Mouse (Mus musculus): ENCODE results near the gene Myo1e. TPM values are rescaled to one million over a fixed set of nuclear protein-coding genes. Genes with fewer than 3 reads are reported as not detected.

The Myo1e gene
- polyA plus RNA-seq, 1 experiment from 2014 or later: 27.5 TPM

DNA sequence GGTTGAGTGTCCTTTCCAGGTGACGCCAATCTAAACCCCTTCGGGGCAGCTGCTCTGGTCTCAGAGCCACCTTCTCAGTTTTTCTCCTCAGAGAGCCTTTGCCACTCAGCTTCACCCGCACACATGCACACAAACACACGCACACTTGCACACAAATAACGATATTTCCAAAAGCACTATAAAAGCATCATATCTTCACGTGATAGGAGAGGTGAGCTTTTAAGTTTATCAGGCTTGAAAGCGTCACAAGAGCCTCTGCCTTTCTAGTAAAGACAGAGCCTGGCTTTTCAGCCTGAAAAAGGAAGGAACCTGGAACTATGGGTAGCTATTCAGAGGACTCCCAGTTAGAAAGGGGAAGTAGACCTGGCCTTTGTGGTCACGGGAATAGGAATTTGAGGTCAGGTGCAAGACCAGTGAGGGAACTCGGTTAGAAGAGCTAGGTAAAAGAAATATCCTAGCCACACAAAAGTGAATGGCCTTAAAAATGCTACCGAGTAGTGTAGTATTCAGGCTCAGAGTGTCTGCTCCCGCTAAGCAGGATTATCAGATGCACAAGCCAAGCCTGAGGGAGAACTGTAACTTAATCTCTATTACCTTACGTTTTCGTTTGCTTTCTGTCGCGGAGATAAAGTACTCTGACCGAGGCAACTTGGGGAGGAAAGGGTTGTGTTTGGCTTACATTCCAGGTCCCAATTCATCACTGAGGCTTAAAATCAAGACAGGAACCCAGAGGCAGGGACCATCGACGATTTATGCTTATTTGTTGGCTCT is 178.0 kb downstream of the Myo1e start:
- H3K9me3 ChIP-seq: no peaks in the 10 kb centered on the region
- 82% methylated on average over 18 of the region's 18 CpGs for WGBS
- H3K4me1 ChIP-seq: peaks cover 8% of the 10 kb centered on the region; the same call in 1 of the 2 replicates
- H3K27me3 ChIP-seq: no peaks in the 10 kb centered on the region
- no peak overlapping the region for H3K9ac ChIP-seq
- H3K4me2 ChIP-seq: no peak overlapping the region
- H3K36me3 ChIP-seq: peaks cover 40% of the 10 kb centered on the region
- no peak overlapping the region for H3K4me3 ChIP-seq
- no peak for ATAC-seq (ENCODE audit: insufficient number of reproducible peaks, low FRiP score, low TSS enrichment, low read depth)
- H3K27ac ChIP-seq: no peak overlapping the region

DNA sequence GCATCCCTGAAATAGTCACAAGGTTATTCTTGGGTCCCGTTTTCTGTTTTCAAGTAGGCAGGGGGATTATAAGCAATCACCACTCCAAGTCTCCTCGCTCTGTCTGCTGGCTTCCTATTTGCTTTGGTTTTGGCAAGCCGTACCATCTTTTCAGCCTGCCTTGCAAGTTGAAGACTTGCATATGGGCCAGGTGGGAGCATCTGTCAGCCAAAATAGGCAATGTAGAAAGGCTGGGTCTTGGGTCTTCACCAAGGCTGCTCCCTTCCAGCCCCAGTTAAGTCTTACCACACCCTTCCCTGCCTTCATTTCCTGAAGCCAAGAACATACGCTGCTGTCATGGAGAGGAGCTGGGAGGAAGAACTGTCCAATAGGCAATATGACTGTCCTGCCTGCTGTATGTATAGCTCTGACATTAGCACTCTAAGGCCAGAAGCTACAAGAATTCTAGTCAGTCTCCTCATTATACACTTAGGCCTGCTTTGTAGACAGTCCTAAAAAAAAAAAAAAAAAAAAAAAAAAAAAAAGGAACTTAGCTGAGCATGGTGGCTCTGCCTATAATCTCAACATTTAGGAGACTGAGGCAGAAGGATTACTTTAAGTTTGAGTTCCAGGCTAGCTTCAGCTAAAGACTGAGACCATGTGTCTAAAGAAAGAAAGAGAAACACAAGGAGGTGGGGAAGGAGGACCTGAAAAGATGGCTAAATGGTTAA is 180.4 kb downstream of the Myo1e start:
- 76% methylated on average over 4 of the region's 4 CpGs for WGBS
- no peak for ATAC-seq (ENCODE audit: insufficient number of reproducible peaks, low FRiP score, low TSS enrichment, low read depth)
- no peak overlapping the region for H3K4me3 ChIP-seq

DNA sequence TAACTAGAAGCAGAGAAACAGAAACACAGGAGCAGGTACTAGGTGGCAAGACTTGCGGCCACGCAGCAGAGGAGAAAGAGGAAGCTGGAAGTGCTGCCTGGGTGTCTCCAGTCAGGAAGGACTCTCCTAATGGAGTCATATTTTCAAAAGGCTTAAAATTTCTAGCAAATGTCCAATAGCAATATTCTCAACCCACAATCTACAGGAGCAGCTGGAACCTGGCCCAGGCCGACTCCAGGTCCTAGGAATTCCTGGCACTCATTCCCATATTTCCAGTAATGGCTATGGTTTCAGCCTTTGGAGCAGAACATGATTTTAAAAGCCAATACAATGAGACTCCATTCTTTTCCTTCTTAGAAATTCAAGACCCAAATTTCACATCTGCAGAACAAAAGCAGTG is 182.4 kb downstream of the Myo1e start:
- Histone ChIP-seq H3K27me3 (no peaks in the 10 kb centered on the region), H3K9me3 (no peaks in the 10 kb centered on the region), H3K4me2 (no peak overlapping the region), H3K27ac (peak overlapping the region; percentile 63; the same call in 1 of the 2 replicates), H3K36me3 (peaks cover 27% of the 10 kb centered on the region), H3K9ac (no peak overlapping the region), H3K4me1 (peaks cover 15% of the 10 kb centered on the region), H3K4me3 (no peak overlapping the region)
- ATAC-seq (ENCODE audit: insufficient number of reproducible peaks, low FRiP score, low TSS enrichment, low read depth): peak; percentile 65; the same call in 1 of the 2 replicates
- 46% methylated on average over 3 of the region's 3 CpGs for WGBS

More for the DNA sequence above, 180.4 kb downstream of the Myo1e start:
- no peak overlapping the region for H3K9ac ChIP-seq
- H3K27ac ChIP-seq: no peak overlapping the region
- H3K9me3 ChIP-seq: no peaks in the 10 kb centered on the region
- H3K4me2 ChIP-seq: no peak overlapping the region
- H3K4me1 ChIP-seq: peaks cover 13% of the 10 kb centered on the region
- H3K27me3 ChIP-seq: no peaks in the 10 kb centered on the region
- peaks cover 30% of the 10 kb centered on the region for H3K36me3 ChIP-seq

DNA sequence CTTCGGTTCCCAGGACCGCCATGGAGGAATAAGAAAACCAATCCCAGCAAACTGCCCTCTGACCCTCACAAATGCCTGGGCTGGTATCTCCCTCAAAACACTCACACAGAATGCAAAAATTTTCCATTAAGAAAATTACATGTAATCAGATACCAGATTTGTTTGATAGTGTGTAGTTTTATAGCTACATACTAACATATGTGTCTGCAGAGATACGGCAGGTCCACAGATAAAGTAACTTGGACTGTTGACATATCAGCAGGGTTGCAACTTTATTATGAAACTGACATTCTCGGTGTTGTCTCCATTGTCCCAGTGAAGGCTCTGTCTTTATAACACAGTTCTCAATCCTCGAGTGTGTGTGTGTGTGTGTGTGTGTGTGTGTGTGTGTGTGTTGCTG is 183.9 kb downstream of the Myo1e start:
- Histone ChIP-seq H3K27ac (no peak overlapping the region), H3K9ac (no peak overlapping the region), H3K4me3 (no peak overlapping the region), H3K4me1 (peaks cover 15% of the 10 kb centered on the region), H3K4me2 (no peak overlapping the region), H3K9me3 (no peaks in the 10 kb centered on the region), H3K27me3 (no peaks in the 10 kb centered on the region), H3K36me3 (peaks cover 25% of the 10 kb centered on the region)
- no peak for ATAC-seq (ENCODE audit: insufficient number of reproducible peaks, low FRiP score, low TSS enrichment, low read depth)
- WGBS: 95% methylated on average over 5 of the region's 5 CpGs

DNA sequence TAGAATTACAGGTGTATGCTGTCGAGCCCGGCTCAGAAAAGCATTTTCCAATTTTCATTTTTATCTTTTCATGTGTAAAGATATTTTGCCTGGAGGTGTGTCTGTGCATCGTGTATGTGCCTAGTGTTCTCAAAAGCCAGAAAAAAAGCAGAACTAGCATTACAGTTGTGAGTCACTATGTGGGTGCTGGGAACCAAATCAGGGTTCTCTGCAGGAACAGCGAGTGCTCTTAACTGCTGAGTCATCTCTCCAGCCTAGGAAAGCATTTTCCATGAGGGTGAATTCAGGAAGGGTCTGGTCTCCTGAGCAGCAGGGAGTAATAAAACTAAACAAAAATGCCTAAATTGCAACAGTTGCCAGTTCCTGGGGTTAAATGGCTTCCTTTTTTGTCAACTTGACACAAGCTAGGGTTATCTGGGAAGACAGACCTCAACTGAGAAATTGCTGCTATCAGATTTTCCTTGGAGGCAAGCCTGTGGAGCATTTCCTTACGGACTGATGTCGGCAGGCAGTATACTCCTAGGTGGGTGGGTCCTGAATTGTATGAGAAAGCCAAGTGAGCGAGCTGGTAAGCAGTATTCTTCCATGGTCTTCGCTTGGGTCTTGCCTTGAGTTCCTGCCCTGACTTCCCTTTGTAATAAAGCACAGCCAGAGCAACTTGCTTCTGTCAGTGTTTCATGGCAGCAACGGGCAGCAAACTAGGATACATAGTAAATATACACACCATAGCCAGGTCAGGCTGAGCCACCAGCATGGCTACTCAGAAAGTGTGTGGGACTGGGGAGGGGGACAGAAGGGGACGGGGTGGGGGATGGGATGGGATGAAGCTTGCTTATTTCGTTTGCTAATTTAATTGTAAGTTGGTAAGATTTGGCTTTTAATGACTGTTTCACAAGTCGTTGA is 184.8 kb downstream of the Myo1e start:
- 56% methylated on average over 12 of the region's 12 CpGs for WGBS
- ATAC-seq (ENCODE audit: insufficient number of reproducible peaks, low FRiP score, low TSS enrichment, low read depth): no peak

DNA sequence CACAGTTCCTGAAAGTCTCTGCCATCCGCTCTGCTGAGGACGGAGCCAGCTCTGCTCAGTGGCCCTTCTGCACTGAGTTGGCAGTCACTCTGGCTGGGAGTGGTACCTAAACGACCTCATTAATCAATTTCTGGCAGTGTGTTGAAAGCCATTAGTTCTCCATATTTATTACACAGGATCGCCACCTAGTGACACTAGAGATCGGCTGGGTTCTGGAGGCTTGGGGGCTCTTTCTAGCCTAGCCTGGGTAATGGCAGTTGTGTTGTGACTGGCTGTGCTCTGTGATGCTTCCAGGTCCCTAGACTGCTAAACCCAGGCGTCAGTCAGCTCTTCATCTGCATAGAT is 185.4 kb downstream of the Myo1e start:
- no peak overlapping the region for H3K27ac ChIP-seq
- no peaks in the 10 kb centered on the region for H3K9me3 ChIP-seq
- WGBS: 12% methylated on average over 6 of the region's 6 CpGs
- no peaks in the 10 kb centered on the region for H3K27me3 ChIP-seq
- ATAC-seq (ENCODE audit: insufficient number of reproducible peaks, low FRiP score, low TSS enrichment, low read depth): no peak
- H3K4me1 ChIP-seq: peaks cover 11% of the 10 kb centered on the region
- H3K4me2 ChIP-seq: no peak overlapping the region
- no peak overlapping the region for H3K9ac ChIP-seq
- H3K4me3 ChIP-seq: no peak overlapping the region
- peaks cover 24% of the 10 kb centered on the region for H3K36me3 ChIP-seq

More for the DNA sequence above, 184.8 kb downstream of the Myo1e start:
- H3K4me3 ChIP-seq: no peak overlapping the region
- H3K9ac ChIP-seq: no peak overlapping the region
- peaks cover 24% of the 10 kb centered on the region for H3K36me3 ChIP-seq
- H3K4me1 ChIP-seq: peaks cover 11% of the 10 kb centered on the region
- no peaks in the 10 kb centered on the region for H3K9me3 ChIP-seq
- H3K4me2 ChIP-seq: no peak overlapping the region
- H3K27me3 ChIP-seq: no peaks in the 10 kb centered on the region
- no peak overlapping the region for H3K27ac ChIP-seq

DNA sequence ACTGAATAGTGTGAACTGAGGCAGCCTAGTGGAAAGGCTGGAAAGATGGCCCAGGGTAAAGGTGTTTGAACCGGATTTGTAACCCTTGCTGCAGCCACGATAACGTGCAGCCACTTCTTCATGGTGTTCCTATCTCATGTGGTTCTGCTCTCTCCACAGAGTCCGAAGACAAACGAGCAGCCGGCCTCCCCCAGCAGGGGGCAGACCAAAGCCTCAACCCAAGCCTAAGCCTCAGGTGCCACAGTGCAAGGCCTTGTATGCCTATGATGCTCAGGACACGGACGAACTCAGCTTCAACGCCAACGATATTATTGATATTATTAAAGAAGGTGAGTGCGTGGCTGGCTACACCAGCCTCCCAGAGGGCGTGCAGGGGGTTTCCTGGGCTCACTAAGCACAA is 188.5 kb downstream of the Myo1e start:
- Histone ChIP-seq H3K9ac (no peak overlapping the region), H3K27ac (no peak overlapping the region), H3K4me3 (no peak overlapping the region), H3K27me3 (no peaks in the 10 kb centered on the region), H3K9me3 (no peaks in the 10 kb centered on the region), H3K4me2 (no peak overlapping the region), H3K36me3 (peaks cover 46% of the 10 kb centered on the region), H3K4me1 (peaks cover 8% of the 10 kb centered on the region)
- 87% methylated on average over 12 of the region's 12 CpGs for WGBS
- no peak for ATAC-seq (ENCODE audit: insufficient number of reproducible peaks, low FRiP score, low TSS enrichment, low read depth)

DNA sequence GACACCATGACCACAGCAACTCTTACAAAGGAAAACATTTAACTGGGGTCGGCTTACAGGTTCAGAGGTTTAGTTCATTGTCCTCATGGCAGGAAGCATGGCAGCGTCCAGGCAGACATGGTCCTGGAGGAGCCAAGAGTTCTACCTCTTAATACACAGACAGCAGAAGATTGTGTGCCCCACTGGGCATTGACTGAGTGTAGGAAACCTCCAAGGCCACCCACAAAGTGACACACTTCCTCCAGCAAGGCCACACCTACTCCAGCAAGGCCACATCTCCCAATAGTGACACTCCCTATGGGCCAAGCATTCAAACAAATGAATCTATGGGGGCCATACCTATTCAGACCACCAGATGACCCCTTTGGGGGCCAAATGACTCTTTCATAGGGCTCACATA is 188.9 kb downstream of the Myo1e start:
- no peak overlapping the region for H3K4me3 ChIP-seq
- H3K4me1 ChIP-seq: peaks cover 8% of the 10 kb centered on the region
- no peak overlapping the region for H3K9ac ChIP-seq
- no peak overlapping the region for H3K4me2 ChIP-seq
- WGBS: 82% methylated on average over 2 of the region's 2 CpGs
- no peak for ATAC-seq (ENCODE audit: insufficient number of reproducible peaks, low FRiP score, low TSS enrichment, low read depth)
- peaks cover 48% of the 10 kb centered on the region for H3K36me3 ChIP-seq
- no peaks in the 10 kb centered on the region for H3K27me3 ChIP-seq
- no peaks in the 10 kb centered on the region for H3K9me3 ChIP-seq
- H3K27ac ChIP-seq: no peak overlapping the region

DNA sequence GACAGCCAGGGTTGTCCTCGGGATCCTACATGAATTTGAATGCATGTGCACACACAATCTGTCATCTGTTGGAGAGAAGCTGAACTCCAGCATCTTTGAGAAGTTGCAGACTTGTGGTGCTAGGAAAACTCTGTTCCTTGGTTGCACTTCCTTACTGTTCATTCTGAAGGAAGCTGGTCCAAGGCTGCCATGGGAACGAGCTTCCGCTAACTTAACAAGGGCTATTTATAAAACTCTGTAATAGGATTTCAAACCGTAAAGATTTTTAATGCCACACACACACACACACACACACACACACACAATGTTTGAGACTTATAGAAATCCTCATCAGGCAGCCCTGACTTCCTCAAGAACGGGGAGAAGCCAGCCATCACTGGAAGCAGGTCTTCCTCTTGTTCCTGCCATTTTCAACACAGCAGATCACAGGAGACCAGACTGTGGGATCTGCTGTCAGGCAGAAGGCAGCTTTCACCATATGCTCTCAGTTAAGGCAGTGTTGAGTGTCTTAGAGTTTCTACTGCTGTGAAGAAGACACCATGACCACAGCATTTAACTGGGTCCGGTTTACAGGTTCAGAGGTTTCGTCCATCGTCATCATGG is 194.9 kb downstream of the Myo1e start:
- Histone ChIP-seq H3K9me3 (no peaks in the 10 kb centered on the region), H3K27me3 (no peaks in the 10 kb centered on the region), H3K4me3 (no peak overlapping the region), H3K4me2 (no peak overlapping the region), H3K36me3 (peaks cover 28% of the 10 kb centered on the region), H3K27ac (no peak overlapping the region), H3K9ac (no peak overlapping the region), H3K4me1 (no peaks in the 10 kb centered on the region)
- no peak for ATAC-seq (ENCODE audit: insufficient number of reproducible peaks, low FRiP score, low TSS enrichment, low read depth)
- whole genome bisulfite sequencing: 81% methylated on average over 8 of the region's 8 CpGs

DNA sequence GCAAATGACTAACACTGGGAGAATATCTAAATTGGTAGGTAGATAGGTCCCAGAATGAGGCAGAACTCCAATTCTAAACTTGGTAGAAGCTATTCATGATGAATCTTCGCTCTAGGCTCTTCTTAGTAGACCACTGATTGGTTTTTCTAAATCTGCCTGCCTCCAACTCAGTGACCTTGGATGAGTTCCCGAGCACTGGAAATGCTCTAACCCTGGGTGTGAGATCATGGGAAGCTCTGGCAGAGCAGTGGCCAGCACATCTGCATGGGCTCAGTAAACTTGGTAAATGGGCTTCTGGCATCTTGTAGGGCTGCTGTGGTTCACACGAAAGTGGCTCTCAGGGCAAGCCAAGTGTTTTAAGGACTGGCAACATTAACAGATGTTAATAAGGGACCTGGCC is 199.4 kb downstream of the Myo1e start:
- Histone ChIP-seq H3K4me3 (no peak overlapping the region), H3K9me3 (no peaks in the 10 kb centered on the region), H3K27ac (no peak overlapping the region), H3K4me2 (no peak overlapping the region), H3K36me3 (peaks cover 48% of the 10 kb centered on the region), H3K9ac (no peak overlapping the region), H3K4me1 (no peaks in the 10 kb centered on the region), H3K27me3 (no peaks in the 10 kb centered on the region)
- 93% methylated on average over 3 of the region's 3 CpGs for WGBS
- ATAC-seq (ENCODE audit: insufficient number of reproducible peaks, low FRiP score, low TSS enrichment, low read depth): no peak

DNA sequence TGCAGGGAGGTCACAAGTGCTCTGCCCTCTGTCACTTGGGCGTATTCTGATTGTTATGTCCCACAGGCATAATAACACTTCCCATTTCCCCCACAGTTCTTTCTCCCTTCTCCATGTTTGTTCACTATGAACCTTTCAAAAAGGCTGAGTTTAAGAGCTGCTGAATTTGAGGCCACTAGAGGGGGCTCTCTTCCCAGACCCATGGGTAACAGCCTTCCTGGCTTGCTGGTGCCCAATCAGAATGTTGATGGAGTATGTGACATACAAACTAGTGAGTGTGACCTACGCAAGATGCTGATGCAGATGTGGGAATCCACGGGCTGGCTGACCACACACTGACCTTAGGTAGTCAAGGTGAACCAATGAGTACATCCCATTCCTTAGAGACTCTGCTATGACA is 201.6 kb downstream of the Myo1e start:
- Histone ChIP-seq H3K27ac (no peak overlapping the region), H3K4me1 (no peaks in the 10 kb centered on the region), H3K27me3 (no peaks in the 10 kb centered on the region), H3K4me2 (no peak overlapping the region), H3K36me3 (peaks cover 68% of the 10 kb centered on the region), H3K4me3 (no peak overlapping the region), H3K9ac (no peak overlapping the region), H3K9me3 (no peaks in the 10 kb centered on the region)
- WGBS: 93% methylated on average over 3 of the region's 3 CpGs
- ATAC-seq (ENCODE audit: insufficient number of reproducible peaks, low FRiP score, low TSS enrichment, low read depth): no peak

Data from limb, embryonic 15.5 days (tissue).